Mouse (Mus musculus): Measurements from ENCODE around the gene Vim. TPM values are rescaled to one million over a fixed set of nuclear protein-coding genes. Genes with fewer than 3 reads are reported as not detected.
"Not testable (repeated sequence)": the region's sequence is repeated elsewhere in the genome, so short reads cannot be mapped to it uniquely, and the experiment has no call there.

Gene Vim
- polyA plus RNA-seq, 1 experiment from 2014 or later = 952 TPM

GRCm38 (mm10) chr2:13596965-13597656, 23.4 kb downstream of the Vim start:
- Histone ChIP-seq H3K27me3 (no peaks in the 10 kb centered on the region), H3K9me3 (no peaks in the 10 kb centered on the region), H3K4me3 (no peak overlapping the region), H3K4me2 (no peak overlapping the region), H3K27ac (replicated peaks) (no peak overlapping the region), H3K4me1 (replicated peaks) (no peaks in the 10 kb centered on the region; the same call in 1 of the 2 replicates), H3K36me3 (no peaks in the 10 kb centered on the region), H3K9ac (no peak overlapping the region)
- WGBS = 91% methylated on average over 1 of the region's 1 CpGs
- ATAC-seq (ENCODE audit: low read depth) = no peak

- Histone ChIP-seq H3K27ac (replicated peaks) (no peak overlapping the region), H3K9me3 (no peaks in the 10 kb centered on the region), H3K9ac (no peak overlapping the region), H3K4me1 (replicated peaks) (no peaks in the 10 kb centered on the region; the same call in 1 of the 2 replicates), H3K27me3 (no peaks in the 10 kb centered on the region), H3K36me3 (no peaks in the 10 kb centered on the region), H3K4me2 (no peak overlapping the region), H3K4me3 (no peak overlapping the region)
- ATAC-seq (ENCODE audit: low read depth) = no peak
- 81% methylated on average over 5 of the region's 5 CpGs for WGBS
Measured at GRCm38 (mm10) chr2:13598166-13598565, 24.4 kb downstream of the Vim start.

GRCm38 (mm10) chr2:13603093-13603492, 29.4 kb downstream of the Vim start:
- no peak overlapping the region for H3K9ac ChIP-seq
- ATAC-seq (ENCODE audit: low read depth) = no peak
- no peaks in the 10 kb centered on the region for H3K4me1 ChIP-seq (replicated peaks)
- no peaks in the 10 kb centered on the region for H3K9me3 ChIP-seq
- no peaks in the 10 kb centered on the region for H3K36me3 ChIP-seq
- H3K4me3 ChIP-seq = no peak overlapping the region
- no peak overlapping the region for H3K27ac ChIP-seq (replicated peaks)
- H3K4me2 ChIP-seq = no peak overlapping the region
- H3K27me3 ChIP-seq = no peaks in the 10 kb centered on the region

DNA sequence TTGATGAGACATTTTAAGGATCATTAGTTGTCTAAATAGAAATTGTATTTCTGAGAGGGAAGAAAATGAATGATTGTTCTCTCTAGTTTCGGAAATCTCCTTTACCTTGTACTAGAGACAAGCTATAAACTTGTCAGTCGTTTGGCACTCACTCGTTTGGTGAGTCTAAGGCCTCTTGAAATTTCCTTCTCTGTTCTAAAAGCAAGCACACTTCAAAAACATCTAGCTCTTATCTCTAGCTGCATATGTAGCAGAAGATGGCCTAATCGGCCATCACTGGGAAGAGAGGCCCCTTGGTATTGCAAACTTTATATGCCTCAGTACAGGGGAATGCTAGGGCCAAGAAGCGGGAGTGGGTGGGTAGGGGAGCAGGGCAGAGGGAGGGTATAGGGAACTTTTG, 29.9 kb downstream of the Vim start:
- WGBS = 67% methylated on average over 5 of the region's 5 CpGs
- not testable (repeated sequence) for H3K4me2 ChIP-seq; H3K4me3 ChIP-seq; H3K27me3 ChIP-seq; ATAC-seq (ENCODE audit: low read depth); H3K27ac ChIP-seq (replicated peaks); H3K4me1 ChIP-seq (replicated peaks); H3K9me3 ChIP-seq; H3K36me3 ChIP-seq; H3K9ac ChIP-seq

DNA sequence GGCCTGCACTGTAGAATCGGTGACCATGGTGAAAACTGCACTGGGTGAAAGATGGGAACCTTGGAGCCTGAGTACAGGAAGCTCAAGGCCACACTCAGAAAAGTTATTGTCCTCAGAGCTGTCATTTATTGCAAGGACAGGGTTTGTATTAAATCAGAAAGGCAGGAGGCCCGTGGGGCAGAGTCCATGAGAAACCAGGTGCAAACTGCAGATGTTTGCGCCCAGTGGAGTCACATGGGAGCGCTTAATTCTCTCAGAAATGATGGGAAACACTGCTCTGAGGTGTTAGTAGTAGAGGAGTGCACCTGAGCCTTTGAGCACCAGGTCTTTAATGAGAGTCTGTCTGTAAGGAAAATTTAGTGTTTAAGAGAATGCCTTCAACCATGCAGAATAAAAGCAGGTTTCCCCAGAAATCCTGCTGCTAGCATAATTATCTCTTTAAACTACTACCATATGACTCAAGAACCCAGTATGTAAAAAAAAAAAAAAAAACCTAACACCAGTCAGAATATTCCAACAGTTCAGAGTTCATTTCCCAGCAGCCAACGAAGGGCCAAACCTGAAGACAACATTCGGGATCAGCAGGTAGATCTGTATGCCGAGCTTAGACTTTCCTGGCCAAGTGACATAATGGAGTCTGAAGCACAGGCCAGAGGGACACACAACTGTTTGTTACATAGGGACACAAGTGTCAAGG, 56.6 kb downstream of the Vim start:
- no peak overlapping the region for H3K4me2 ChIP-seq
- 62% methylated on average over 7 of the region's 7 CpGs for WGBS
- peak; percentile 74 for ATAC-seq (ENCODE audit: low read depth)
- no peaks in the 10 kb centered on the region for H3K27me3 ChIP-seq
- H3K9me3 ChIP-seq = no peaks in the 10 kb centered on the region
- no peak overlapping the region for H3K4me3 ChIP-seq
- H3K9ac ChIP-seq = no peak overlapping the region
- H3K27ac ChIP-seq (replicated peaks) = no peak overlapping the region
- peaks cover 7% of the 10 kb centered on the region; the same call in 1 of the 2 replicates for H3K4me1 ChIP-seq (replicated peaks)
- no peaks in the 10 kb centered on the region for H3K36me3 ChIP-seq

Other genes with a start within 250 kb of the Vim start
- 0.31 and 0.32 TPM in 2 replicates for gene Cubn, start 82.1 kb upstream of the Vim start, polyA plus RNA-seq (2015; fragmentation: Nextera tagmentation; extraction: Ambion mirVana)
- gene Trdmt1, start 29.3 kb upstream of the Vim start, polyA plus RNA-seq (2015; fragmentation: Nextera tagmentation; extraction: Ambion mirVana) = 7.5 and 9.9 TPM in 2 replicates
- gene St8sia6, start 220.1 kb downstream of the Vim start, polyA plus RNA-seq (2015; fragmentation: Nextera tagmentation; extraction: Ambion mirVana) = 0.82 and 1.2 TPM in 2 replicates